Mouse (Mus musculus) cerebellum, adult 9-11 months (tissue): Measurements from ENCODE around the gene Mapkapk2.
"Not testable (repeated sequence)": the region's sequence is repeated elsewhere in the genome, so short reads cannot be mapped to it uniquely, and the experiment has no call there.

Experiments
- DNase-seq: peaks from one replicate; pipeline ENCODE4 v3.0.0; 2022

Gene Mapkapk2

DNA sequence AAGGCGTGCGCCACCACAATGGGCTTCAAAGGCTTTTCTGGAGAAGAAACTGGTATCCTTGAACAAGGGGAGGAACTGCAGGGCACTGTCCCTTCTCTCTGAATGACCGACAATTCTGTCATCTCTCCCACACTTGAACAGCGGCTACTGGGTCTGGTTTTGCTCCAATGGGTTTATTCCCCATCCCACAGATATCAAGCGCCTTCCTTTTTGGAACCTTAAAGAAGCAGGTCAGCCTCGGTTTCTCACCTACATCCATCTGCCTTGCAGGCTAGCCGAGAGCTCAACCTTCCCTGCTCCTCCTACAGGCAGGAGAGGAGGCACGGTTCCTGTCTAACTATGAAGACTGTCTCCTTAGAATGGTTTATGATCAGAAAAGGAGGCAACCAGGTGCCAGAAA is 48.7 kb downstream of the Mapkapk2 start:
- no peak for DNase-seq

DNA sequence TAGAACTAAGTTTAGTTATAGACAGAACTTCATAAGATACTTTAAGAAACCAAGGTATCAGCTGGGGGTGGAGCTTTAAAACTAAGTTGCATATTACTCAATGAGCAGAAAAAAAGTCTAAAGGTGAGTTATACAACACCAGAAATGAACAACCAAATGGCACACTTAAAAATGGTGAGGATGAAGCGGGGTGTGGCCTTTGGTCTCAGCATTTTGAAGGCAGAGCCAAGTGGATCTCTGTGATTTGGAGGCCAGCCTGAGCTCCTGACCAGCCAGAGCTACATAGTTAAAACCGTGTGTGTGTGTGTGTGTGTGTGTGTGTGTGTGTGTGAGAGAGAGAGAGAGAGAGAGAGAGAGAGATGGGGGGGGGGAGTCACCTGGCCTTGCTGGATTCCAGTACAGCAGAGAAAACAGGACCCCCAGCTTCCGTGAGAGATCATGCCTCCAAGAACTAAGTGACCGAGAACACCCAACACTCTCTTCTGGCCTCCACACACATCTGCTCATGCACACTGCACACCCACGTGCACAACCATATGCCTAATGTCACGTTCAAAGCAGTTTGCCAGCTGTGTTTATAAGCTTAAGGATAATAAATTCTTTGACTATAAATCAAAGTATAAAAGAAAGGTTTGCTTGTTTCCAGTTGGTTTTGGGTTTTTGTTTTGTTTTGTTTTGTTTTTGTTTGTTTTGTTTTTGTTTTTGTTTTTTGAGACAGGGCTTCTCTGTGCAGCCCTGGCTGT is 49.3 kb downstream of the Mapkapk2 start:
- DNase-seq: no peak

DNA sequence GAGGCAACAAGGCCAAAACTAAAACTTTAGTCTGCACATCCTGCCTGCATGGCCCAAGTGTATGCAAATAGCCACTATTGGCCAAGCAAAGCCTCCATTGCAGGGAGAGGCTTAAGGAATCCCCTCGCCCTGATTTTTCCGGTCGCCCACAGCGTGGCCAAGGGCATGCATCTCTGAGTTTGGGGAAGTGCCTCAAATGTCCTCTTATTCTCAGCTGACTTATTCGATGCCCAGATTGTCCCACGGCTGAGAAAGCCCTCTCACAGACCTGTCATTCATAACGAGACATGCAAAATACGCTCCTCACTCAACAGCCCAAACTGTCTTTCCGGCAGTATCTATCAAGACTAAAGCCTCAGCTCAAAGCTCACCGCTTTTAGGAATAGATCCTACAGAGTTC is 51.0 kb downstream of the Mapkapk2 start:
- DNase-seq: no peak

DNA sequence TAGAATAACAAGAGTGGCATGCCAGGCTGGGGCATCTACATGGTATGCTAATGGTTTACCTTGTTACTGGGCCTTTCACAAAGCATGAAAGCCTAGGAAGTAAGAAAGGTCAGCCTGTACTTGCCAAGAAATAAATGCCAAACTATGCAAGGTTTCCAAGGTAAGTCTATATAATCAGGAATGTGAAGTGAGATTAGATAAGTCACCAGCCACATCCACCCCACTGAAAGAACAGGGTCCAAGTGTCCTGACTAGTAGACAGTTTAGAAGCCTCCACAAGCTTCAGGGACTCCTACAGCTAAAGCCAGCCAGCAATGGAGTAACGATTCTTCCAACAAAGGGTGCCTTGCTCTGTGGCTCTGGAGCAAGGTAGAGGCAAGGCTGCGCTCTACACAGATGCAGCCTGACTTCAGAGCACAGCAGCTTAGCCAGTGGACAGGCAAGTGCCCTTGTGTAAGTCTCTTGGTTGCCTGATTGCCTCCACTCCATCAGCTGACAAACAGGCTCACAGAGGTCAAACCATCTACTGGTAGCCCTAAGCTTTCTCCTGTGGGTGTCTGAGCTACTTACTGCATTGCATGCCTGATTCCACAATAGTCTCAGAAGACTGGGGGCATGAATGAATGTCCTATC is 51.8 kb downstream of the Mapkapk2 start:
- no peak for DNase-seq

DNA sequence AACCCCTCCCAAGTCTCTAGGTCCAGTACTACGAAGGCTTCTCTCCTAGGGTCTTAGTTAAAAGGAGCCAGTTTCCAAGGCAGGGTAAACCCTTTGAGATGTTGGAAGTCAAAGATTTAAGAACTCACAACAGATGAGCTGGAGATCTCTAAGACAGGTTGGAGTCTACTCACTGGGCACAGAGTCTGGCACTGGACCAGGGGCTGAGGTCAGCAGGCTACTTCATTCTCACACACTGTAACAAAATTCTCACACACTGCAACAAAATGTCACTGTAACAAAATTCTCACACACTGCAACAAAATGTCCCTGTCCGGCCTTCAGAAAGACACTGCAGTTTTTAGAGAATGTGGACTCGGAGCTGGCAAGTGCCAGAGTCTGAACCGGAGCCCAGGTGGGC is 54.0 kb downstream of the Mapkapk2 start:
- no peak for DNase-seq

DNA sequence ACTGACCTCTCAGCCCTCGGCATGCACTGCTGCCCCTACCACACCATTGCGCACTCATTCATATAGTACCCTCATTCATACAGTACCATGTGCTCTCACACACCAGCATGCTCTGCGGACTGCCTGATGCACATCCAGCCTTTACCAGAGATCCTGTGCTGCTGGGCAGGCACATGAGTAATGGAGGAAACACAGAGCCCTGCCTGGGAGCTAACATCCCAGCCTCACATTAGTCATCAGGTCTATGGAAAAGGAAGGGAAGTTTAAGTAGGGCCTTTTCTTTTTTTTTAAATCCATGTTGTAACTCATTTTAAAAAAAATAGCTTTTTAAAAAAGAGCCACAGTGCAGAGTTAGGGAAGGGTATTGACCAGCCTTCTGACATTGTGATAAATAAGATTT is 54.9 kb downstream of the Mapkapk2 start:
- no peak for DNase-seq

DNA sequence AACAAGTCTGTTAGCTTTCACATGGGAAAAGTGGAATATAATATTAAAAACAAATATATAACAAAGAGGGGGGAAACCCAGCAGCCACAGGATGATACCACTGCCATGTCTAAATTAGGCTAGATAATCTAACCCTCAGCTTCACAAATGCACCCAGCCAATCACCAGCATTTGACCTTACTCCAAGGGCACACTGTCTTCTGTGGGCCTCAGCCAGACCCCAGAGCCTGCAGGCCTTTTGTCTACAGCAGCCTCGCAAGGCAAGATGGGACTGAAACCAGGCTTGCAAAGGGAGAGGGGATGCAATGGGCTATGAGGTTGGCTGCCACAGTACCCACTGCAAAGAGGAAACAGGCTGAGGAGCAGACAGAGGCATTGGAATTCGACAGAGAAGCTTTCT is 55.4 kb downstream of the Mapkapk2 start:
- DNase-seq: no peak

DNA sequence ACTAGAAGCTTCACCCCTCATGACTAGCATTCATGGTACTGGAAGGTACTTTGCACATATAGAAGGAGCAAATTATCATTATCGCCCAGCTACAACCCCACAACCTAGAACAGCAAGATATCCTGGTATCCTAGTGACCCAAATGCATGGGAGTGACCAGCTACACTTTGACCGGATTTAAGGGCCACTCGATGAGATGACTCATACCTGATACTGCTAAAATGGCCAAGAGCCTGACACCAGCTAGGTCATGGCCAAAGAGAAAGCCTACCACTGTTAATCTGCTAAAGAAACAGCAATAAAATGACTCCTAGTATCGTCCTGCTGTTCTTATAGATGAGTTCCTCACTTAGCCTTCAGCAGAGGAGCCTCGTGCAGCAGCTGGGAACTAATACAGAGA is 58.1 kb downstream of the Mapkapk2 start:
- DNase-seq: no peak

DNA sequence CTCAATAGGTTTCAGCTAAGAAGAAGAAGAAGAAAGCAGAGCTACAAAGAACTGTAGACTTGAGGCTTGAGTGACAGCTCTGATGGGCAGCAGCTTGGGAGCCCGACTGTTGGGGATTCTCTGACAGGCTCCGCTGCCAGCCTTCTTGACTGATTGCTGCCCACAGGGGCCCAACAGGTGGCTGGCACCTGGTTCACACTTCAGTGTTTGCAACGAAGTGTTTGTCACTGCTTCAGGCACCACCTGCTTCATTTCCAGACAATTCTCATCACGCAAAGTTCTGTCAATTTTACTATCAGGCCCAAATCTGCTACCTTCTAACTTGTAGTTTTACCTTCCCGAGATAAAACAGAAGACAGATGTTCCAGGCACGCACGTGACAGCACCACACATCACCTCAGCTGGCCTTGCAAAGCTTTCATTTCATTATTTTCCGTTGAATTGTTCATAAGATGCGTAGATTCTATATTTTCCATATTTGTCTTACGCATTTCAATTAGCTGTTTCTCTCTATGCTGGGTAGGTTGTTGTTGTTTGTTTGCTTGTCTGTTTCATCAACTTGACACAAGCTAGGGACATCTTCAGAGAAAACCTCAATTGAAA is 59.1 kb downstream of the Mapkapk2 start:
- DNase-seq: no peak

DNA sequence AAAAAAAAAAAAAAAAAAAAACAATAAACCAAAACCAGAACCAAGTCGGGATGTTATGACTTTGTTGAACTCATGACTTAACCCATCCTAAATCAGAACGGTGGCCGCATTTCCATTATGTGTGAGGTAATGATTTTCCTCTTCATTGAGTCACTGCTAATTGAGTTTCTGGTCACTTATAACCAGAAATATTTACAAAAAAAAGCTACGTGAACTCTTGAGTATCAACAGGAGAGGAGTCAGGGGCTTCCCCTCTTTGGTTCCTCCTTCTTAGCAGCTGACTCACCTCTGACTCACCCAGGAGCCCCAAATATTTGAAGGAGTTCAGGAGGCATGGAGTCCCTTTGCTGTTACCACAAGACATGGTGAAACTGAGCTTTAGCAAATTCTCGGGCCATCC is 59.6 kb downstream of the Mapkapk2 start:
- no peak for DNase-seq

DNA sequence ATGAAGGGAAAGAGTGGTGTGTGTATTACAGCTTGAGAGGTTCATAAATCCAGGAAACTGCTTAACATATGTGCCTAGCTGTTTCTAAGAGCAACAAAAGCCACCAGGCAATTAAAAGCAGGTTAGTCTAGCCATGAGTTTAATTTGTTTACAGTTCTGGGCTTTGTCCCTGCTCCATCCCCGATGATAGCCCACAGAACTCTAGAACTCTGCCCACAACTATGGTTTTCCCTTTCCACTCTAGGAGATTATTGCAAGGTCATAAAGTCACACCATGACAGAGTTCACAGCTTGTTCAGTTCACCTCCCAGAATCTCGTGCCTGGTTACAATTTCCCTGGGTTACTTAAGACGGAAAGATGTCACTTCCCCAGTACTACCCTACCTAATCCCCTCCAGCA is 66.4 kb downstream of the Mapkapk2 start:
- DNase-seq: no peak

DNA sequence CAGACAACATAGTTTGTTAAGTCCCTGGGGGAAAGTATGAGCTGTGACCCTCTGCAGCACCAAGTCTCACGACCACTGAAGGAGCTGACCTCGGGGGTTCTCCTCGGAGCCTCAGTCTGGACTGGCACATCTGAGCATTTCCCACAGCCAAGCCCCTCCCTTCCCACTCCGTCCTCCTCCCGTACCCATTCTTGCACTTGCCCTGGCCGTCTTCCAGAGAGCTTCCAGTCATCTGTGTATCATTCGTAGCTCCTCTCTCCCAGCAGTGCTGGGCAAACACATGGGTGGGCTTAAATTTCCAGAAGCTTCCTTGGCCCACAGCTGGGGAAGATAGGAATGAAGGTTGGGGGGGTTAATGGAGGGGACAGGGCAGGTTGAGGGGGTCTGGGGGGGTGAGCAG is 67.4 kb downstream of the Mapkapk2 start:
- DNase-seq: no peak

DNA sequence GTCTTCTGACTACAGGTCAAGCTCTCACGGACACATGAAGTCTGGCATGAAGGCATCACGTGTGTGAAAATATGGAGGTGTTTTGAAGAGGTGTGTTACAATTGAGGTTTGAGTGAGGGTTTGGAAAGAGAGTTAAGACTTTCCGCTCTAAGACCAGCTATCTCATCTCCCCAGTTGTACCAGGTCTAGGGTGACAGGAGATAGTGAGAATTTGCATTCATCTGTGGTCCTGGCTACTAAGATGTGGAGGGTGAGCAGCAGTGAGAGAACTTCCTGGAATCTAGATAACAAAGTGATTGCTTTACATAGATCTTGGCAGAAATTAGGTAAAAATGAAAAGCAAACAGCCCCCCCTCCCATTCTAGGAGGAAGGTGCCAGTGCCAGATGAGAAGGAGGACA is 68.4 kb downstream of the Mapkapk2 start:
- no peak for DNase-seq

DNA sequence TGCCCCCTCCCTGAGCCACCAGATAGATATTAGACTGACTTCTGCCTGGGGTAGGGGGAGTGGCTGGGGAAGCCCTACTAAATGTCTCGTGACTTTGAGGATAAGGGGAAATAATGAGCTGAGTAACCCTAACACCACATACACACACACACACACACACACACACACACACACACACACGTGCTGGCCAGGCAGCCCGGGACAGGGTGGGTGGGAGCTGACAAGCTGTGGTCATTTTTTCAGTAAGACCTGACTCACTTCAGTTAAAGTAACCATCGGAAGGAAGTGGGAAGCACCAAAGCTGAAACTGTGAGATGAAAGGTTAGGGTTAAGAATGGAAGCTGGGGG is 71.8 kb downstream of the Mapkapk2 start:
- DNase-seq: no peak

DNA sequence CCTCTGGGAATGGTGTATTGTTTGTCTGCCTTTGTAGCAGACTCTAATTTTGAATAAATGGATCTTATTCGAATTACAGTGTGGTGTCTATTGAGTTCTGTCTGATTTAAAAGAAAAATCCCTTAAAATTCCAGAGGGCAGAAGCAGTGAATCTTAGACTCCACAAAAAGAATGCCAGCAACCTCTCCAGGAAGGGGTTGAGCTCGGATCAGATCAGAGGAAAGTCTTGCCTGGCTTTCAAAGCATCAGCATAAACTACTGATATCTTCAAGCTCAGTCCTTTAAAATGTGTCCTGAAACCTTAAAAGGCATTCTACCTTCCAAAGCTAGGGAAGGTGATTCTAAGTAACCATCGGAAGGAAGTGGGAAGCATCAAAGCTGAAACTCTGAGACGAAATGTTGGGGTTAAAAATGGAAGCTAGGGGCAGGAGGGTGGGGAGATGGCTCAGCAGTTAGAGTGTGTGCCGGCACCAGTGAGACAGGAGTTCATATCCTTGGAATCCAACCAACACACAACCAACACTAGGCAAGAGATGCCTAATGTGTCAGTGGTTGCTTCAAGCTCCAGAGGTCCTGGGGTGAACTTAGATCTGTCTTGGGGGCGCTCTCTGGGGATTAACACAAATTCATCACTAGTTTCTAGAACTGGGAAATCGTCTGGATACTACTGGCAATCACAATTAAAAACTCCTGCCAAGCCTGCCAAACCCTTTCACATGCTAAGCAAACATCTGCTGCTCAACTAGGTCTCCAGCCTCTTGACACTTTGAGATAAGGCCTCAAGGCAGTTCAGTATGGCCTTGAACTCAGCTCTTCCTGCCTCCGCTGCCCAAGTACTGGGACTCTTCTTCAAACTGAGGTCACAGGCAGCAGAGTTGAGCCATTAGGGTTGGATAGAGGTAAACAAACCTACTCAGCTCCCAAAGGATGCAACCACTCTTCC is 72.5 kb downstream of the Mapkapk2 start:
- no peak for DNase-seq

DNA sequence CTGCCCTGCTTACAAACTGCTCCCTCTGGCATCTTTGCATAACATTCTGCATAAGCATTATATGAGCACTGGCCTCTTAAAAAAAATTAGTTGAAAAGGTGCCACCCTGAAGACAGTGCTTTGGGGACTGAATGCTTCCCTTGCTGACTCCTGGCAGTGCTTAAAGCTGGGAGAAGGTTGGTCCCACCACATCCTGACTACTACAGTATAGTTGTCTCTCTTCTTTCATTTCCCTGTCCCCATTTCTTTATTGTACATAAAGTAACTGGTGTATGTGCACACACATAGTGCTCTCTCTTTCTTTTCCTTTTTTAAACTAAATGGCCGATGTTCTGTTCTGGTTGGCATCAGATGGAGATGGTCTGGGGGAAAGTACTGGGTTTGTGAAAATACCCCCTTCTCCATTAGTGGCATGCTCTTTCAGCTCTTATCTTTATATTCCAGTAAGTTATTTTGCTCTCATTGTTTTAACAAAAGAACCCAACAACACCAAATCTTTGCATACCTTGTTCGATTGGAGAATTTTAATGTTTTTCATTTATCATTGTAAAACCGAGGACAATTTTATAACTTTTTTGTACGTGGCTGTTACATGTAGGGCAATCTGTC is 74.3 kb downstream of the Mapkapk2 start:
- not testable (repeated sequence) for DNase-seq

DNA sequence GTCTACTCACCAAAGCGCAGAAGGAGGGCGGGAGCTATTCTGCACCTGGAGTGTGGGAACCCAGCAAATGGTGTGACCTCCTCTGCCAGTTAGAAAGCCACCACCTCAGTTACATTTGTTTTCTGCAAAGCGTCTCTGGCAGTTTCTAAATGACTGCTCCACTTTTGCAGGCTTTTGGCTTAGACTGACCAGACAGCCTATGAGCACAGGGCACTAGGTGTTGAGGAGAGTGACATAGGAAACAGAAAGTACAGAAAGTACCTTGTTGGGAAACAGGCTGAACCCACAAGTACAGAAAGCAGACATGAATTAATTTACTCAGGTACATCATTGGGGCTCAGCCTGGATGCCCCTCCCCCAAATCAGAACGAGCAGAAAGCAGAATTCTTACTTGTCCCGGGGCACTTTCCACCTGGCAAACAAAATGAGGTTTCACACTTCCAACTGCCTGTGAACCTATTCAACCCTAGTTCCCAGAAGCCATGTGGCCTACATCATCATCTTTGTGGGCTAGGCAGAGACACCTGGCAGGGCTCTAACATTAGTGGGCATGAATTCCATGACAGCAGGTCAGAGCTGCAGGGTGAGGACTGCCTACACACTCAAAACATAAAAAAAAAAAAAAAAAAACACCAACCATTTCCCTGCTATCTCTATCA is 74.9 kb downstream of the Mapkapk2 start:
- peak; percentile 49 for DNase-seq

DNA sequence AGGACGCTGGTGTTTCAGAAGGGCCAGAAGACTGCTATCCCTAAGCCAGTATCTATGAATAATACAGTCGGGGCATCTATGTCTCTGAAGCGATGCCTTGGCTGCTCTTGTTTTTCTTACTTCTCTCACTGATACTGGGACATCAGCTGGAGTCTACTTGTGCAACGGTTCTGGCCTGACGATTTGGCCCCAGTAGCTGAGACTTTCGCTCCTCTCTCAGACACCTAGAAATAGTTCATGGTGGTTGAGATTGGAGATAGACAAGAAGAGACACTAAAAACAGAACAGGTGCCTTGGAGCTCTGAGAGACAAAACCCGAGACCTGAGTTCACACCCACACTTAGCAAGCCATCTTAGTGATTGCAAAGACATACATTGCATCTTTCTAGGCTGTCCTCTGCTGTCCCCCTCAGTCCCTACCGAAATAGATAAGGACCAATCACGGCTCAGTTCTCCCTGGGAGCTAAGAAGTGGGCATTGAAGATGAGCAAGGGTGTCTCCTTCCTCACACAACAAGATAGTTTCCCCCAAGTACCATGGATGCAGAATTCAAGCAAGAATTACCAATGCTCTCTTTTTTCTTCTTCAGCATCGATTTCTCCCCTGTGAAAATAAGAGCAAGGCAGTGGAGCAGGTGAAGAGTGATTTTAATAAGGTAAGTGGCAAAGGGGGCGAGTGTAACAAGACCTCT is 75.6 kb downstream of the Mapkapk2 start:
- no peak for DNase-seq

DNA sequence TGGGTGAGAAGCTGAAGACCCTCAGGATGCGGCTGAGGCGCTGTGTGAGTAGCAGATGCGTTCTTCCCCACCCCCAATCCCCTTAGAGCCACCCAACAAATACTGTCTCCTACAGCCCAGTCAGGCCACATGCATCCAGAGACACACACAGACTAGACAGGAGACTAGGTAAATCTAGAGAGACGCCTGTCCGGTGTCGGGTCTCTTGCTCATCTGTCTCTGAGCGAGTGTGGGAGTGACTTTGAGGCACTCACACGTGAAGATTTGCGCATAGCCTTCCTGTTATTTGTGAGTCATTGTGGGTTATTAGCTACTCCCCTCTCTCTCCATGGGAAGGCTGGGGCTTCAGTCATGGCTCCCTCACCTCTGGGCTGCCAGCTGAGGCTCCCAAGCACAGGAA is 76.2 kb downstream of the Mapkapk2 start:
- DNase-seq: no peak

DNA sequence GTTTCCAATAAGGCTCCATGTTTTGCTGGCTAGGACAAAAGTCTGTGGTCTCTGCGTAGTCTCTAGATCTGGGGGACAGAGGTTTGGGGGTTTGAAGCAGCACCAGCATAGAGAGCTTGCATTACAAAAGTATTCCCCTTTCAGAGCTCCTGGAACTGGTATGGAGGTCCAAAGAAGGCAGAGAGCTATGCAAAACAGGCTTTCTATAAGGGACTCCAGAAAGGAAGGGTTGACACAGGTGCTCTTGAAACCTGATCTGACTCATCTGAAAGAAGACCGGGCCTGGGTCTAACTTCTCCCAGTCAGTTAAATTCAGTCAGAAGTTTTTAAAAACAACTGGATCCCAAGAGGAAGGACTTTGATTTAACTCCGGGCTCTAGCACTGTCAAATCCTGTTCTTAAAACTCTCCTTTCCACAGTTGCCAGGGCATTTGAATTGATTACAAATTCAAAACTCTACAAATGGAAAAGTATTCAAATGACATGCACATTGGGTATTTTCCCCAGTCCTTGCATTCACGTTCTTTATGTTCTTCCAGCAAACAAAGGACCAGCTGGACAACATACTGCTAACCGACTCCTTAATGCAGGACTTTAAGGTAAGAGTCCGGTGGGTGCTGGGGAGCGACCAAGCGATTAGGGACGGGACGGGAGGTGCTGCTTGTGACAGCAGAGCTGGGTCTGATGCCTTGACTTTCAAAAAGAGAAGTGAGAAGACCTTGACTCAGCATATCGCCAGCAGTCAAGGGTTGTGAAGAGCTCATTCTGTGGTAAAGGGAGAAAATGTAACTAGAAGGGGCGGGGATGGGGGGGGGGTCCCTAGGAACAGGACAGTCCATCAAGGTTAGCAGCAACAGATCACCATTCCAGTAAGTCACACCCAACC is 77.0 kb downstream of the Mapkapk2 start:
- DNase-seq: no peak
